Mouse (Mus musculus) E14TG2a.4 (cell line): ENCODE measurements at regions not wholly inside any gene's neighbourhood (a gene's known extent, or its start where the extent isn't known, plus 50 kb on each side); places are given as distances from the start of the nearest gene placed in this dataset.
A peak's percentile ranks its signal among the peaks of the same experiment; 100 is the strongest.

Experiments used
- H3K27me3 ChIP-seq: 2 replicates; pipeline ENCODE4 v1.6.1; 2014; ENCODE audit warnings: low read length, control low read depth; ENCODE audit not compliant: insufficient read depth
- H3K36me3 ChIP-seq: 2 replicates; pipeline ENCODE4 v1.6.1; 2014; ENCODE audit warnings: low read length, control low read depth; ENCODE audit not compliant: insufficient read depth
- H3K4me1 ChIP-seq: replicated peaks from 2 replicates; pipeline ENCODE4 v1.6.1; 2014; ENCODE audit warnings: low read depth, low read length, control low read depth
- H3K4me3 ChIP-seq: replicated peaks from 2 replicates; pipeline ENCODE4 v1.5.1; 2014; ENCODE audit warnings: mild to moderate bottlenecking, low read length
- H3K9me3 ChIP-seq: 2 replicates; pipeline ENCODE4 v1.6.1; 2014; ENCODE audit warnings: low read length, control low read depth
- CTCF ChIP-seq: conservative IDR thresholded peaks from 2 replicates; pipeline ENCODE4 v1.5.1; 2014; ENCODE audit warnings: low read length
- NANOG ChIP-seq: IDR thresholded peaks from 2 replicates; pipeline ENCODE4 v1.6.1; 2014; ENCODE audit warnings: borderline replicate concordance, low read length, mixed read lengths
- POU5F1 ChIP-seq: IDR thresholded peaks from 2 replicates; pipeline ENCODE4 v1.6.1; 2014; ENCODE audit warnings: low read length, borderline replicate concordance

GRCm38 (mm10) chr6:82844432-82844831 is 70.2 kb upstream of the Hk2 start:
- peaks cover 8% of the 10 kb centered on the region for H3K9me3 ChIP-seq
- H3K36me3 ChIP-seq, result no peaks in the 10 kb centered on the region
- peaks cover 8% of the 10 kb centered on the region; the same call in 1 of the 2 replicates for H3K4me1 ChIP-seq
- no peak for TF ChIP-seq NANOG
- no peak for TF ChIP-seq POU5F1
- peak; percentile 59 for TF ChIP-seq CTCF
- no peak overlapping the region for H3K4me3 ChIP-seq
- H3K27me3 ChIP-seq, result 0 out of 2 replicates have a peak, but pooled peaks cover under 1% of the 10 kb centered on the region

- no peak overlapping the region for H3K4me3 ChIP-seq
- no peaks in the 10 kb centered on the region for H3K27me3 ChIP-seq
- H3K9me3 ChIP-seq, result peaks cover 8% of the 10 kb centered on the region
- peaks cover 8% of the 10 kb centered on the region; the same call in 1 of the 2 replicates for H3K4me1 ChIP-seq
- TF ChIP-seq CTCF, result no peak
- TF ChIP-seq NANOG, result no peak
- no peak for TF ChIP-seq POU5F1
- H3K36me3 ChIP-seq, result no peaks in the 10 kb centered on the region
Measured at GRCm38 (mm10) chr6:82843881-82844280, 69.6 kb upstream of the Hk2 start.

GRCm38 (mm10) chr6:82837246-82837645 is 63.0 kb upstream of the Hk2 start:
- no peaks in the 10 kb centered on the region for H3K36me3 ChIP-seq
- TF ChIP-seq NANOG, result no peak
- no peak for TF ChIP-seq CTCF
- TF ChIP-seq POU5F1, result no peak
- no peaks in the 10 kb centered on the region for H3K9me3 ChIP-seq
- H3K4me3 ChIP-seq, result no peak overlapping the region
- no peaks in the 10 kb centered on the region for H3K4me1 ChIP-seq
- H3K27me3 ChIP-seq, result no peaks in the 10 kb centered on the region; the same call in 1 of the 2 replicates

GRCm38 (mm10) chr6:82835222-82836064 is 61.2 kb upstream of the Hk2 start:
- TF ChIP-seq POU5F1 (no peak), CTCF (no peak)

GRCm38 (mm10) chr6:82833867-82834266 is 59.6 kb upstream of the Hk2 start:
- Histone ChIP-seq H3K4me1 (no peaks in the 10 kb centered on the region), H3K36me3 (no peaks in the 10 kb centered on the region), H3K4me3 (no peak overlapping the region), H3K27me3 (no peaks in the 10 kb centered on the region; the same call in 1 of the 2 replicates), H3K9me3 (no peaks in the 10 kb centered on the region)
- TF ChIP-seq POU5F1 (no peak), NANOG (no peak), CTCF (no peak)

More at GRCm38 (mm10) chr6:82835222-82836064, 61.2 kb upstream of the Hk2 start:
- Histone ChIP-seq H3K36me3 (no peaks in the 10 kb centered on the region), H3K4me3 (no peak overlapping the region), H3K4me1 (no peaks in the 10 kb centered on the region), H3K9me3 (no peaks in the 10 kb centered on the region), H3K27me3 (no peaks in the 10 kb centered on the region; the same call in 1 of the 2 replicates)

GRCm38 (mm10) chr6:82831211-82831610 is 57.0 kb upstream of the Hk2 start:
- no peaks in the 10 kb centered on the region for H3K36me3 ChIP-seq
- no peaks in the 10 kb centered on the region; the same call in 1 of the 2 replicates for H3K27me3 ChIP-seq
- no peak overlapping the region for H3K4me3 ChIP-seq
- no peaks in the 10 kb centered on the region for H3K4me1 ChIP-seq
- TF ChIP-seq NANOG (no peak), POU5F1 (no peak), CTCF (no peak)
- peaks cover 5% of the 10 kb centered on the region; the same call in 1 of the 2 replicates for H3K9me3 ChIP-seq

GRCm38 (mm10) chr6:82824684-82825083 is 50.4 kb upstream of the Hk2 start:
- no peaks in the 10 kb centered on the region for H3K36me3 ChIP-seq
- TF ChIP-seq NANOG (no peak), CTCF (no peak), POU5F1 (no peak)
- H3K4me3 ChIP-seq, result no peak overlapping the region
- H3K9me3 ChIP-seq, result peaks cover 5% of the 10 kb centered on the region; the same call in 1 of the 2 replicates
- H3K4me1 ChIP-seq, result peaks cover 15% of the 10 kb centered on the region
- no peaks in the 10 kb centered on the region for H3K27me3 ChIP-seq

GRCm38 (mm10) chr6:82824240-82824639 is 50.0 kb upstream of the Hk2 start:
- peaks cover 15% of the 10 kb centered on the region for H3K4me1 ChIP-seq
- H3K9me3 ChIP-seq, result peaks cover 5% of the 10 kb centered on the region; the same call in 1 of the 2 replicates
- H3K27me3 ChIP-seq, result no peaks in the 10 kb centered on the region
- TF ChIP-seq CTCF (no peak), NANOG (no peak), POU5F1 (no peak)
- no peak overlapping the region for H3K4me3 ChIP-seq
- no peaks in the 10 kb centered on the region for H3K36me3 ChIP-seq
